Mouse (Mus musculus) retina, embryonic 14.5 days (tissue): Measurements from ENCODE around the gene Syt7.

Experiments
- DNase-seq: peaks from one replicate; pipeline ENCODE4 v3.0.0-alpha.2; 2015; ENCODE audit warnings: low spot score

Gene Syt7

GRCm38 (mm10) chr19:10425484-10426270 is 36.8 kb downstream of the Syt7 start:
- peak; percentile 39 for DNase-seq

- DNase-seq = no peak
Measured at GRCm38 (mm10) chr19:10426312-10426711, 37.4 kb downstream of the Syt7 start.

- no peak for DNase-seq
Measured at GRCm38 (mm10) chr19:10426793-10427192, 37.9 kb downstream of the Syt7 start.

- no peak for DNase-seq
Measured at GRCm38 (mm10) chr19:10427431-10427830, 38.5 kb downstream of the Syt7 start.

GRCm38 (mm10) chr19:10429371-10429770 is 40.5 kb downstream of the Syt7 start:
- no peak for DNase-seq

- DNase-seq = peak; percentile 31
Measured at GRCm38 (mm10) chr19:10431410-10431809, 42.5 kb downstream of the Syt7 start.

- no peak for DNase-seq
Measured at GRCm38 (mm10) chr19:10431841-10432240, 43.0 kb downstream of the Syt7 start.

- no peak for DNase-seq
Measured at GRCm38 (mm10) chr19:10433225-10433624, 44.3 kb downstream of the Syt7 start.

- DNase-seq = no peak
Measured at GRCm38 (mm10) chr19:10433879-10434540, 45.1 kb downstream of the Syt7 start.

- DNase-seq = no peak
Measured at GRCm38 (mm10) chr19:10434927-10435326, 46.0 kb downstream of the Syt7 start.

- DNase-seq = peak; percentile 84
Measured at GRCm38 (mm10) chr19:10435908-10436307, 47.0 kb downstream of the Syt7 start.

- DNase-seq = no peak
Measured at GRCm38 (mm10) chr19:10436726-10437125, 47.8 kb downstream of the Syt7 start.

GRCm38 (mm10) chr19:10437521-10437920 is 48.6 kb downstream of the Syt7 start:
- peak; percentile 49 for DNase-seq

- no peak for DNase-seq
Measured at GRCm38 (mm10) chr19:10444685-10445369, 55.9 kb downstream of the Syt7 start.

GRCm38 (mm10) chr19:10448275-10448674 is 59.4 kb downstream of the Syt7 start:
- DNase-seq = no peak

- DNase-seq = no peak
Measured at GRCm38 (mm10) chr19:10449190-10449589, 60.3 kb downstream of the Syt7 start.

GRCm38 (mm10) chr19:10449708-10450107 is 60.8 kb downstream of the Syt7 start:
- peak; percentile 94 for DNase-seq

GRCm38 (mm10) chr19:10454718-10455436 is 66.0 kb downstream of the Syt7 start:
- no peak for DNase-seq

GRCm38 (mm10) chr19:10455437-10455806 is 66.5 kb downstream of the Syt7 start:
- DNase-seq = no peak

GRCm38 (mm10) chr19:10456752-10457483 is 68.0 kb downstream of the Syt7 start, which contains the start of gene Lrrc10b:
Gene Lrrc10b, minus strand, starts transcription at chr19:10457473.
- DNase-seq = peak; percentile 86

GRCm38 (mm10) chr19:10457484-10457800 is 68.6 kb downstream of the Syt7 start:
- peak; percentile 91 for DNase-seq

GRCm38 (mm10) chr19:10458096-10458495 is 69.2 kb downstream of the Syt7 start:
- no peak for DNase-seq
